ENCODE assay signal across 11 mouse cellular contexts in the genomic region with DNA sequence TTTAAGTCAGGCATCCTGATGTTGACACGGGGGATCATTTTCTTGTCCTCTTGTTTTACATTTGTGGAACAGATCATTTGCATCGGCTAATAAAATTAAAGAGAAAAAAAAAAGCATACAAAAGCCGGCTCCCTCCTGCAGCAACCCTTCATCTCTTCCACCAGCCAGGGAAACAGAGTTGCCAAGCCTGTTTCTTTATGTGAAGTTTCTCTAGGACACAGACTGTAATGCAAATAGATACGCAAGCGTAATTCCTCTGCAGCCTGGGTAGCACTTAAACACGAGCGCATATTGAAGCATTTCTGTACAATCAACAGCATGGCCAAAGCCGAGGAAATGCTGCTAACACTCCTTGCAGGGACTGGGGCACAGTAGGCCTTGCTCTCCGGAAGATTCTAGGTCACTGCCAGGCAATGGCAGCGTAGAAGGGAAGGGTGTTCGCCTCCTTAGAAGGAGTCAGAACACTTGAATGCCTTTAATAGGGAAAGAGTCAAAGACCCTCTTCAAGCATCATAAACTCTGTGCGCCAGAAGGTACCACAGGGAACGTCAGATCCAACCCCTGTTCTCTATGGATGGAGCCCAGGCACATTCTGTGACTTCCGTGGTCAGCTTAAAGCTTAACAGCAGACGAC.
A peak's percentile ranks its signal among the peaks of the same experiment; 100 is the strongest.
DNase-seq lines count a peak whose midpoint lies in the region; ATAC-seq and TF ChIP-seq lines count a peak whose summit lies in the region.
"Had no signal": no experiment of that assay in that cellular context is flagged by ENCODE, and none has a peak within 500 bp of the region (broad histone marks: within the 10 kb centered on the region; RNA-seq: fewer than 3 reads in every experiment).

No protein-coding gene starts in this region.

- peak; percentile 62 for ATAC-seq in frontal cortex, adult (ENCODE audit: low TSS enrichment)
- peak; percentile 44 for ATAC-seq in lung, embryonic 14.5 days (ENCODE audit: insufficient read depth)
- no peak for ATAC-seq in neural tube, embryonic 12.5 days (ENCODE audit: low FRiP score, low read depth)

- H3K4me3 ChIP-seq in lung, embryonic 14.5 days (ENCODE audit: low read depth, low read length), result no peak overlapping the region
- no peak overlapping the region for H3K4me3 ChIP-seq in limb, embryonic 10.5 days
- H3K4me3 ChIP-seq in neural tube, embryonic 12.5 days, result no peak overlapping the region
- H3K4me3 ChIP-seq: intestine, embryonic 15.5 days; left cerebral cortex, adult 2 months had no signal

- no peaks in the 10 kb centered on the region for H3K27me3 ChIP-seq in lung, embryonic 14.5 days (ENCODE audit: insufficient read depth, low read length)
- H3K27me3 ChIP-seq in limb, embryonic 10.5 days (ENCODE audit: low read depth, poor library complexity, severe bottlenecking), result peaks cover 10% of the 10 kb centered on the region
- H3K27me3 ChIP-seq in neural tube, embryonic 12.5 days (replicated peaks), result no peaks in the 10 kb centered on the region
- H3K27me3 ChIP-seq: intestine, embryonic 15.5 days had no signal

- no peak overlapping the region for H3K9ac ChIP-seq in lung, embryonic 14.5 days
- no peak overlapping the region for H3K9ac ChIP-seq in neural tube, embryonic 12.5 days
- H3K9ac ChIP-seq: intestine, embryonic 15.5 days had no signal

- no peak for TF ChIP-seq CTCF in lung, embryonic 14.5 days (IDR thresholded peaks at IDR 0.05; ENCODE audit: low read depth)

- H3K4me1 ChIP-seq in lung, embryonic 14.5 days (ENCODE audit: insufficient read depth), result no peaks in the 10 kb centered on the region
- H3K4me1 ChIP-seq in limb, embryonic 10.5 days, result peaks cover 28% of the 10 kb centered on the region
- H3K4me1 ChIP-seq in neural tube, embryonic 12.5 days, result peaks cover 29% of the 10 kb centered on the region

- H3K36me3 ChIP-seq in lung, embryonic 14.5 days (ENCODE audit: insufficient read depth), result no peaks in the 10 kb centered on the region
- no peaks in the 10 kb centered on the region for H3K36me3 ChIP-seq in limb, embryonic 10.5 days
- H3K36me3 ChIP-seq in neural tube, embryonic 12.5 days, result no peaks in the 10 kb centered on the region
- H3K36me3 ChIP-seq: intestine, embryonic 15.5 days had no signal

- H3K9me3 ChIP-seq in lung, embryonic 14.5 days (ENCODE audit: low read depth, low read length), result no peaks in the 10 kb centered on the region
- no peaks in the 10 kb centered on the region for H3K9me3 ChIP-seq in limb, embryonic 10.5 days (replicated peaks)
- 0 out of 2 replicates have a peak, but pooled peaks cover 6% of the 10 kb centered on the region for H3K9me3 ChIP-seq in neural tube, embryonic 12.5 days
- H3K9me3 ChIP-seq: intestine, embryonic 15.5 days had no signal

- DNase-seq in frontal cortex, postnatal 36 days (ENCODE audit: low spot score in 2 of 2), result no peak
- peak; percentile 20 for DNase-seq in lung, embryonic 14.5 days
- DNase-seq in lung, postnatal 36 days, result no peak
- DNase-seq in limb, embryonic 10.5 days (ENCODE audit: low spot score), result no peak
- DNase-seq in urinary bladder, adult 18-20 months (ENCODE audit: low spot score in 2 of 2), result no peak
- no peak for DNase-seq in spleen, adult 12 weeks (ENCODE audit: low spot score)

- no peak overlapping the region for H3K27ac ChIP-seq in lung, embryonic 14.5 days (ENCODE audit: low read depth)
- H3K27ac ChIP-seq in limb, embryonic 10.5 days, result peak overlapping the region; percentile 53
- H3K27ac ChIP-seq in neural tube, embryonic 12.5 days, result no peak overlapping the region
- H3K27ac ChIP-seq: intestine, embryonic 15.5 days; left cerebral cortex, adult 2 months; macrophage had no signal

- H3K4me2 ChIP-seq in lung, embryonic 14.5 days, result no peak overlapping the region
- H3K4me2 ChIP-seq in neural tube, embryonic 12.5 days (replicated peaks), result peak overlapping the region; percentile 27; the same call in 1 of the 2 replicates
- H3K4me2 ChIP-seq: intestine, embryonic 15.5 days had no signal

- WGBS in lung, embryonic 14.5 days, result 47% methylated on average over 15 of the region's 15 CpGs
- 48% methylated on average over 15 of the region's 15 CpGs for WGBS in limb, embryonic 10.5 days
- WGBS in neural tube, embryonic 12.5 days, result 27% methylated on average over 15 of the region's 15 CpGs
